Comparison of ENCODE assay signal across 8 mouse cellular contexts in the genomic region with DNA sequence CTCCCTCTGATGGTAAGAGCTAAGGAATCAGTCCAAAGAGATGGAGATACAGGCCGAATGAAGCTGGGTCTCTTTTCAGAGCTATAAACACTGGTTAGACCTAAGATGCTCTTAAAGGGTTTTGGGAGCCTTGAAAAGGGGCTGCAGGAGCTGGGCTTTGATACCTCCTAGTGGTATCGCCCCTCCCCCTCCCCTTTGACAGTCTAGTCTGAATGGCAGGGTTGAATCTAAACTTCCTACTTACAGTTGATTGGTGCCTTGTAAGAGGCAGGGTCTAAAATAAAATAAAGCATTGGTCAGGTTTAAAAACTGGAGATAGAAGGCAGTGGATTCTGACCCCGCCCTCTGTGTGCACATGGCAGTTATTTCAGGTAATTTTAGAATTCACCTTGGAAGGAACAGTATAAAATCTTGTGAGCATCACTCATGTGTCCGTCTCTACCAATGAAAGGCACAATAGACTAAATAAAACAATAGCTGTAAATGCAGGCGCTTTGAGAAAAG. TPM values are rescaled to one million over a fixed set of nuclear protein-coding genes. Genes with fewer than 3 reads are reported as not detected.
DNase-seq lines count a peak whose midpoint lies in the region; ATAC-seq and TF ChIP-seq lines count a peak whose summit lies in the region.

No protein-coding gene starts in this region.

- peak; percentile 71 for DNase-seq in kidney, postnatal 0 days (ENCODE audit: low spot score)
- no peak for DNase-seq in kidney, adult 9 months
- DNase-seq in MEL (ENCODE audit: low read depth, low spot score) = peak; percentile 97
- peak; percentile 83 for DNase-seq in embryo, embryonic 10.5 days (ENCODE audit: low spot score)
- peak; percentile 58 for DNase-seq in retina, embryonic 14.5 days (ENCODE audit: low spot score)

- no peaks in the 10 kb centered on the region for H3K27me3 ChIP-seq in kidney, postnatal 0 days (ENCODE audit: insufficient read depth, low read length)
- no peaks in the 10 kb centered on the region for H3K27me3 ChIP-seq in MEL (ENCODE audit: control insufficient read depth in 1 of 2, insufficient read depth in 2 of 2, low read length in 2 of 2)
- no peaks in the 10 kb centered on the region for H3K27me3 ChIP-seq in hindbrain, embryonic 13.5 days
- H3K27me3 ChIP-seq in liver, embryonic 12.5 days (replicated peaks) = no peaks in the 10 kb centered on the region

- TF ChIP-seq EP300 in MEL (IDR thresholded peaks at IDR 0.05; ENCODE audit: low read depth in 1 of 2, low read length in 2 of 2) = 0 out of 4 replicates have a peak, but pooled peaks of 1 of the 2 experiments have one; percentile 31

- peak overlapping the region; percentile 80 for H3K9ac ChIP-seq in kidney, postnatal 0 days (ENCODE audit: low read depth, low read length)
- peak overlapping the region; percentile 92 for H3K9ac ChIP-seq in MEL (ENCODE audit: control insufficient read depth, low read depth, low read length, poor library complexity, severe bottlenecking)
- peak overlapping the region; percentile 76 for H3K9ac ChIP-seq in hindbrain, embryonic 13.5 days
- H3K9ac ChIP-seq in liver, embryonic 12.5 days = peak overlapping the region; percentile 85

- TF ChIP-seq RAD21 in MEL (IDR thresholded peaks at IDR 0.05; ENCODE audit: low read depth, low read length) = no peak

- no peak for ATAC-seq in kidney, postnatal 0 days (replicated peaks; ENCODE audit: low FRiP score, low read depth)
- peak; percentile 29 for ATAC-seq in hindbrain, embryonic 13.5 days (ENCODE audit: low FRiP score)
- peak; percentile 73 for ATAC-seq in liver, embryonic 12.5 days
- no peak for ATAC-seq in frontal cortex, adult (ENCODE audit: low TSS enrichment)

- H3K27ac ChIP-seq in kidney, postnatal 0 days = peak overlapping the region; percentile 91
- H3K27ac ChIP-seq in MEL (ENCODE audit: control insufficient read depth, low read depth, low read length) = peak overlapping the region; percentile 95
- H3K27ac ChIP-seq in hindbrain, embryonic 13.5 days = peak overlapping the region; percentile 30; the same call in 1 of the 2 replicates
- peak overlapping the region; percentile 92 for H3K27ac ChIP-seq in liver, embryonic 12.5 days

- 14% methylated on average over 5 of the region's 5 CpGs for WGBS in kidney, postnatal 0 days
- WGBS in hindbrain, embryonic 13.5 days = 10% methylated on average over 5 of the region's 5 CpGs
- WGBS in liver, embryonic 12.5 days (ENCODE audit: insufficient replicate concordance) = 8% methylated on average over 5 of the region's 5 CpGs

- peak in 1 of 2 experiments; percentile 75; a peak in 2 of 4 replicates for TF ChIP-seq POLR2A in MEL (IDR thresholded peaks at IDR 0.05; ENCODE audit: control insufficient read depth in 1 of 2, insufficient read depth in 1 of 2, low read depth in 1 of 2, low read length in 2 of 2, poor library complexity in 1 of 2)

- H3K4me1 ChIP-seq in kidney, postnatal 0 days (replicated peaks; ENCODE audit: insufficient read depth, low read length) = peaks cover 3% of the 10 kb centered on the region; the same call in 1 of the 2 replicates
- H3K4me1 ChIP-seq in MEL (ENCODE audit: control insufficient read depth in 1 of 2, insufficient read depth in 2 of 2, low read length in 2 of 2) = peaks cover 50 to 60% of the 10 kb centered on the region in 2 experiments
- H3K4me1 ChIP-seq in hindbrain, embryonic 13.5 days (replicated peaks) = peaks cover 20% of the 10 kb centered on the region
- peaks cover 67% of the 10 kb centered on the region for H3K4me1 ChIP-seq in liver, embryonic 12.5 days

- TF ChIP-seq CTCF in kidney, postnatal 0 days (IDR thresholded peaks at IDR 0.05; ENCODE audit: low read depth) = no peak
- no peak for TF ChIP-seq CTCF in MEL (IDR thresholded peaks at IDR 0.05 in 2 of 3, conservative IDR thresholded peaks at IDR 0.05 in 1 of 3; ENCODE audit: control insufficient read depth in 1 of 3, insufficient read depth in 1 of 3, low read depth in 2 of 3, low read length in 3 of 3, poor library complexity in 1 of 3, severe bottlenecking in 1 of 3)

- peak overlapping the region; percentile 60 for H3K4me3 ChIP-seq in kidney, postnatal 0 days (replicated peaks; ENCODE audit: low read depth, low read length)
- peak overlapping the region; percentile 69 to 80 for H3K4me3 ChIP-seq in MEL (ENCODE audit: control insufficient read depth in 1 of 2, insufficient read depth in 1 of 2, low read depth in 2 of 2, low read length in 2 of 2)
- peak overlapping the region; percentile 53 for H3K4me3 ChIP-seq in hindbrain, embryonic 13.5 days
- peak overlapping the region; percentile 77 for H3K4me3 ChIP-seq in liver, embryonic 12.5 days

- no peaks in the 10 kb centered on the region for H3K36me3 ChIP-seq in kidney, postnatal 0 days (ENCODE audit: insufficient read depth, low read length)
- H3K36me3 ChIP-seq in MEL (ENCODE audit: control insufficient read depth in 1 of 2, insufficient read depth in 2 of 2, low read length in 2 of 2) = peaks cover 0 to 67% of the 10 kb centered on the region in 2 experiments; a peak in 3 of 4 replicates
- no peaks in the 10 kb centered on the region for H3K36me3 ChIP-seq in hindbrain, embryonic 13.5 days
- peaks cover 22% of the 10 kb centered on the region for H3K36me3 ChIP-seq in liver, embryonic 12.5 days

- H3K9me3 ChIP-seq in kidney, postnatal 0 days (replicated peaks; ENCODE audit: low read length) = no peaks in the 10 kb centered on the region
- no peaks in the 10 kb centered on the region for H3K9me3 ChIP-seq in MEL (replicated peaks; ENCODE audit: insufficient read depth, low read length)
- H3K9me3 ChIP-seq in hindbrain, embryonic 13.5 days = no peaks in the 10 kb centered on the region
- no peaks in the 10 kb centered on the region for H3K9me3 ChIP-seq in liver, embryonic 12.5 days (replicated peaks)

- H3K4me2 ChIP-seq in kidney, postnatal 0 days (ENCODE audit: low read length) = peak overlapping the region; percentile 88
- peak overlapping the region; percentile 72 for H3K4me2 ChIP-seq in hindbrain, embryonic 13.5 days
- H3K4me2 ChIP-seq in liver, embryonic 12.5 days = peak overlapping the region; percentile 92

- H3K79me2 ChIP-seq in MEL (ENCODE audit: control insufficient read depth, insufficient read depth, low read length, poor library complexity) = peaks cover 54% of the 10 kb centered on the region

TF ChIP-seq in MEL, 35 proteins besides CTCF, POLR2A, EP300 and RAD21 (continues in another document):
- TF ChIP-seq JUND (IDR thresholded peaks at IDR 0.05; ENCODE audit: low read depth, low read length) (no peak), NELFE (IDR thresholded peaks at IDR 0.05; ENCODE audit: low read depth, low read length) (peak; percentile 67), ZMIZ1 (IDR thresholded peaks at IDR 0.05; ENCODE audit: low read depth, low read length) (no peak; the same call in none of the 2 replicates), USF1 (IDR thresholded peaks at IDR 0.05; ENCODE audit: low read depth, low read length) (no peak), SIN3A (IDR thresholded peaks at IDR 0.05; ENCODE audit: low read length) (peak; percentile 92), BHLHE40 (IDR thresholded peaks at IDR 0.05; ENCODE audit: borderline replicate concordance, low read depth, low read length) (no peak), MEF2A (IDR thresholded peaks at IDR 0.05; ENCODE audit: extremely low read depth, insufficient replicate concordance, low read depth, low read length, poor library complexity, severe bottlenecking) (no peak), MYC (IDR thresholded peaks at IDR 0.05; ENCODE audit: low read depth, low read length) (peak; percentile 96), E2F4 (IDR thresholded peaks at IDR 0.05; ENCODE audit: borderline replicate concordance, low read depth, low read length) (no peak), POLR2AphosphoS2 (IDR thresholded peaks at IDR 0.05; ENCODE audit: low read length) (peak; percentile 77), ZC3H11A (IDR thresholded peaks at IDR 0.05; ENCODE audit: low read depth, low read length) (no peak), KAT2A (conservative IDR thresholded peaks at IDR 0.05; ENCODE audit: low read depth, low read length) (0 out of 2 replicates have a peak, but pooled peaks have one; percentile 12), MAX (IDR thresholded peaks at IDR 0.05; ENCODE audit: low read length) (peak; percentile 91), USF2 (IDR thresholded peaks at IDR 0.05; ENCODE audit: borderline replicate concordance in 1 of 2, insufficient read depth in 1 of 2, low read depth in 1 of 2, low read length in 2 of 2) (no peak), ELF1 (IDR thresholded peaks at IDR 0.05; ENCODE audit: low read depth, low read length) (peak; percentile 84), MYB (IDR thresholded peaks at IDR 0.05; ENCODE audit: low read depth, low read length) (peak; percentile 40; the same call in 1 of the 2 replicates), TCF12 (IDR thresholded peaks at IDR 0.05; ENCODE audit: low read depth, low read length) (peak; percentile 61; the same call in 1 of the 2 replicates), ZKSCAN1 (IDR thresholded peaks at IDR 0.05; ENCODE audit: low read depth, low read length) (no peak), UBTF (IDR thresholded peaks at IDR 0.05; ENCODE audit: borderline replicate concordance, insufficient read depth, low read depth, low read length) (no peak), SMC3 (IDR thresholded peaks at IDR 0.05; ENCODE audit: low read depth, low read length) (no peak), HCFC1 (IDR thresholded peaks at IDR 0.05; ENCODE audit: low read depth, low read length) (peak; percentile 50), MXI1 (IDR thresholded peaks at IDR 0.05; ENCODE audit: low read depth, low read length) (peak; percentile 78; the same call in 1 of the 2 replicates), MAFK (IDR thresholded peaks at IDR 0.05; ENCODE audit: borderline replicate concordance, low read depth, low read length) (no peak)

RNA-seq across cellular contexts. Expression of gene Acsl5, which starts 2.8 kb away (rescaled TPM):
- 60.6 and 64.8 TPM in 2 replicates for polyA plus RNA-seq in kidney, postnatal 0 days (2015; fragmentation: Nextera tagmentation; extraction: Ambion mirVana)
- total RNA-seq in MEL (2012; rRNA removed) = 248 and 318 TPM in 2 replicates
- 100 to 1,000 TPM in 1 of 2 experiments, not detected in 1; 223 TPM for polyA plus RNA-seq in MEL (2012; ENCODE audit: insufficient read depth in 1 of 2, insufficient read length in 2 of 2, low read depth in 1 of 2, low replicate concordance in 2 of 2, missing spikeins in 1 of 2)
- polyA plus RNA-seq in hindbrain, embryonic 13.5 days (2015; fragmentation: Nextera tagmentation; extraction: Ambion mirVana) = 14.7 and 17.0 TPM in 2 replicates
- 110 and 115 TPM in 2 replicates for polyA plus RNA-seq in liver, embryonic 12.5 days (2016; fragmentation: Nextera tagmentation; extraction: Ambion mirVana)

RNA-seq across cellular contexts. Expression of gene Gucy2g, which starts 13.5 kb away (rescaled TPM):
- polyA plus RNA-seq in kidney, postnatal 0 days (2015; fragmentation: Nextera tagmentation; extraction: Ambion mirVana) = 0.34 and 0.36 TPM in 2 replicates
- total RNA-seq in MEL (2012; rRNA removed) = 0.65 and 1.1 TPM in 2 replicates
- polyA plus RNA-seq in MEL (2012; ENCODE audit: insufficient read depth in 1 of 2, insufficient read length in 2 of 2, low read depth in 1 of 2, low replicate concordance in 2 of 2, missing spikeins in 1 of 2) = 1 to 10 TPM in 1 of 2 experiments, not detected in 1; 2.4 TPM
- 0.08 and 0.09 TPM in 2 replicates for polyA plus RNA-seq in hindbrain, embryonic 13.5 days (2015; fragmentation: Nextera tagmentation; extraction: Ambion mirVana)
- polyA plus RNA-seq in liver, embryonic 12.5 days (2016; fragmentation: Nextera tagmentation; extraction: Ambion mirVana) = 0.04 TPM in 1 of 2 replicates, not detected in the other

Comparison
In these comparisons a context has a peak if more than half of its experiments do, and no peak if none do; other contexts are left out.
1. ATAC-seq: peak in hindbrain, embryonic 13.5 days (single experiment) and liver, embryonic 12.5 days (single experiment); none in kidney, postnatal 0 days (single experiment) and frontal cortex, adult (single experiment).
2. H3K27ac ChIP-seq: peak in every context shown above with its lines; median percentile 95 in MEL; 92 in liver, embryonic 12.5 days; 91 in kidney, postnatal 0 days; 30 in hindbrain, embryonic 13.5 days.
3. Peak in every context shown above with its lines, with median percentiles within 50 percentile points of each other: H3K4me2 ChIP-seq, H3K4me3 ChIP-seq and H3K9ac ChIP-seq.